Mouse (Mus musculus) hindbrain, postnatal 0 days (tissue): ENCODE data around the gene Pip5k1b. TPM values are rescaled to one million over a fixed set of nuclear protein-coding genes. Genes with fewer than 3 reads are reported as not detected.

Experiments
- ATAC-seq: fragments of 200-750 bp; cut with Nextera tagmentation; 2 replicates; pipeline ENCODE4 v1.8.0; 2017; ENCODE audit warnings: mild to moderate bottlenecking, moderate TSS enrichment, moderate library complexity
- DNase-seq: peaks from one replicate; pipeline ENCODE4 v3.0.0-alpha.2; 2015; ENCODE audit warnings: low spot score
- H3K27ac ChIP-seq: fragments of 300-500 bp; sonication (generic); 2 replicates; pipeline ENCODE4 v1.5.1; 2014; ENCODE audit warnings: mild to moderate bottlenecking
- H3K27me3 ChIP-seq: fragments of 300-500 bp; sonication (generic); 2 replicates; pipeline ENCODE4 v1.6.1; 2014; ENCODE audit warnings: low read length, mixed read lengths; ENCODE audit not compliant: insufficient read depth
- H3K36me3 ChIP-seq: fragments of 300-500 bp; sonication (generic); 2 replicates; pipeline ENCODE4 v1.6.1; 2014; ENCODE audit warnings: low read length, mixed read lengths; ENCODE audit not compliant: insufficient read depth
- H3K4me1 ChIP-seq: fragments of 300-500 bp; sonication (generic); 2 replicates; pipeline ENCODE4 v1.6.1; 2014; ENCODE audit warnings: antibody characterized with exemption, low read length, mixed read lengths; ENCODE audit not compliant: insufficient read depth
- H3K4me2 ChIP-seq: fragments of 300-500 bp; sonication (generic); 2 replicates; pipeline ENCODE4 v1.6.1; 2014; ENCODE audit warnings: low read depth, mild to moderate bottlenecking, low read length, moderate library complexity, mixed read lengths
- H3K4me3 ChIP-seq: fragments of 300-500 bp; sonication (generic); 2 replicates; pipeline ENCODE4 v1.5.1; 2014; ENCODE audit warnings: low read length
- H3K9ac ChIP-seq: fragments of 300-500 bp; sonication (generic); replicated peaks from 2 replicates; pipeline ENCODE4 v1.6.1; 2014; ENCODE audit warnings: mild to moderate bottlenecking, low read length, moderate library complexity, mixed read lengths
- H3K9me3 ChIP-seq: fragments of 300-500 bp; sonication (generic); 2 replicates; pipeline ENCODE4 v1.6.1; 2016; ENCODE audit warnings: low read length, mixed read lengths
- CTCF ChIP-seq: IDR thresholded peaks from 2 replicates; pipeline ENCODE4 v1.5.1; 2016; ENCODE audit warnings: antibody characterized with exemption, control low read depth, low read depth
- WGBS: fragments of 180-500 bp; shearing (Covaris S2); extraction: QIAGEN DNeasy Blood & Tissue Kit; methylation state at CpG from one replicate; pipeline ENCODE4 v1.1.7; 2014; 5-methylcytosine and 5-hydroxymethylcytosine counted together
- polyA plus RNA-seq: library from polyadenylated mRNA; unstranded; fragments of >200 nt; fragmentation: Nextera tagmentation; extraction: Ambion mirVana; gene quantifications from 2 replicates; pipeline ENCODE4 v1.2.1, GENCODE M21; 2015
- total RNA-seq: library from RNA; depleted of rRNA; stranded (reverse); fragments of >200 nt; gene quantifications from 2 replicates; pipeline ENCODE4 v1.2.3, GENCODE M21; 2014

The Pip5k1b gene
- total and polyA plus RNA-seq, 2 experiments from 2014 or later = 2.0 to 2.2 TPM

DNA sequence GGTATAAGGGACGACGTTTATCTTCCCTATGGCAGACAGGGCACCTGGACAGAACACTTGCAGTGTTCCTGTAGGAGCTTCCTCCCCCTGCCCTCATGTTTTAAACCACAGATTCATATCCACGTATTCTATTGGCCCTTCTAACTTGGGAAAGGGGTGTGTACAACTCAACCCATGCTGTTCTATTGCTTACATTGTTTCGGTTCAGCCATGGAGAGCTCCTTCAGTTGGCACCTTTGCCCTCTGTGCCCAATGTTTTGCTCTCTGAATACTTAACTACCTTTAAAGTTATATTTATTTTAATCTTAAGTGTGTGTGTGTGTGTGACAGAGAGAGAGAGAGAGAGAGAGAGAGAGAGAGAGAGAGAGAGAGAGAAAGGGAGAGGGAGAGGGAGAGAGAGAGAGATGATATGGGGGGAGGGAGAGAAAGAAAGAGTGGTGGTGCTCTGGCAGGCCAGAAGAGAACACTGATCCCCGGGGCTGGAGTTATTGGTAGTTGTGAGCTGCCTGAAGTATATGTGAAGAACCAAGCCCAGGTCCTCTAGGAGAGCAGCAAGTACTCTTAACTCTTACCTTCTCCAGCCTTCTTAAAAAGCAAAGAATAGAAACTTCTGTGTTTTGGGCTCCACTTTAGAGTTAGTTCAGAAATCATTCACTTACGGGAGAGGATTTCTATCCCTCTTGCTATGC lies 234.3 kb downstream of the Pip5k1b start:
- WGBS = 90% methylated on average over 6 of the region's 6 CpGs
- 0 out of 2 replicates have a peak, but pooled peaks cover 7% of the 10 kb centered on the region for H3K4me1 ChIP-seq

GRCm38 (mm10) chr19:24318172-24318571 lies 237.5 kb downstream of the Pip5k1b start:
- WGBS = 75% methylated on average over 10 of the region's 10 CpGs
- H3K4me1 ChIP-seq = 0 out of 2 replicates have a peak, but pooled peaks cover 4% of the 10 kb centered on the region
- H3K27me3 ChIP-seq = no peaks in the 10 kb centered on the region
- no peak for TF ChIP-seq CTCF
- no peak overlapping the region for H3K4me3 ChIP-seq
- no peaks in the 10 kb centered on the region for H3K9me3 ChIP-seq
- no peak for ATAC-seq
- no peaks in the 10 kb centered on the region for H3K36me3 ChIP-seq
- no peak overlapping the region for H3K27ac ChIP-seq
- H3K4me2 ChIP-seq = no peak overlapping the region
- no peak overlapping the region for H3K9ac ChIP-seq
- DNase-seq = no peak

More for the DNA sequence above, 234.3 kb downstream of the Pip5k1b start:
- DNase-seq (no peak), ATAC-seq (no peak)
- H3K4me2 ChIP-seq = no peak overlapping the region
- no peak overlapping the region for H3K27ac ChIP-seq
- H3K36me3 ChIP-seq = no peaks in the 10 kb centered on the region
- no peak for TF ChIP-seq CTCF
- H3K27me3 ChIP-seq = no peaks in the 10 kb centered on the region
- H3K9ac ChIP-seq = no peak overlapping the region
- H3K9me3 ChIP-seq = no peaks in the 10 kb centered on the region
- H3K4me3 ChIP-seq = no peak overlapping the region

DNA sequence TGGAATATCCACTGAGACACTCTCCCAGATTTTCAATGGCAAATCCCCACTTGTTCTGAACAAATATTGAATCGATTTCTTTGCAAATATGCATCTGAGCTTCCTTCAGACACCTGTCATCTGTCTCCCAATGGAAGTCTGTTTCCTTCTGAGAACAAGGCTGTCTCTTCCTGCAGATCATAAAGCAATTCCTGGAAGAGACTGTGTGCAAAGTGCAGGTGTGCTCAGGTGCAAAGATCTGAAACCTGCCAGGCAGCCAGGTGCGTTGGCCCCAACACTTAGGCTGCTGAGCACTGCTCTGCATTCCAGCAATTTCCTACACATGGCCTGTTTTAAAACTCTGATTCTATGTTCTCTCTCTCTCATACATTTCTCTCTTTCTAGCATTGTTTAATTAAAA lies 237.9 kb downstream of the Pip5k1b start:
- no peak overlapping the region for H3K27ac ChIP-seq
- DNase-seq (no peak), ATAC-seq (no peak)
- TF ChIP-seq CTCF = no peak
- H3K4me1 ChIP-seq = 0 out of 2 replicates have a peak, but pooled peaks cover 4% of the 10 kb centered on the region
- H3K4me3 ChIP-seq = no peak overlapping the region
- WGBS = 82% methylated on average over 2 of the region's 2 CpGs
- no peaks in the 10 kb centered on the region for H3K9me3 ChIP-seq
- H3K9ac ChIP-seq = no peak overlapping the region
- H3K4me2 ChIP-seq = no peak overlapping the region
- H3K27me3 ChIP-seq = no peaks in the 10 kb centered on the region
- H3K36me3 ChIP-seq = no peaks in the 10 kb centered on the region

DNA sequence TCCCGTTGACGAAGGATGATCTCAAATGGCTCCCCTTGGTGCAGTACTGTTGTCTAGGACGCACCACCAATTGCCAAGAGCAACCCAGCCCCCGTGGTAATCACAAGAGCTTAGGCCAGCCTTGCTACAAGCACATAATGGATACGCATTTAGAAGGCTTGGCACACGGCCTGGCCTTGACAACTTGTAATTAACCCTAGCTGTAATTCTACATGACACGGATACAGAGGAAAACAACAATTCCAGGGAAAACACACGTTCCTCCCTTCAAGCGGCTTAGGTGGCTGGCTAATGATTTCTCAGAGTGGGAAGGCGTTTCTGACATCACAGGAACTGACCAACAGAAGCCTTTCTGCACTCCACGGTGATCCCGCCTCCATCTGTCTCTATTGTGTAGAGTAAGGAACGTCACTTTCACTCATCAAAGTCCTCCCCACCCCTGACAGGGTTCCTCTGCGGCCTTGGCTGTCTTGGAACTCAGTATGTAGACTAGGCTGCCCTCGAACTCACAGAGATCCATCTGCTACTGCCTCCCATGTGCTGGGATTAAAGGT lies 238.6 kb downstream of the Pip5k1b start:
- no peak for TF ChIP-seq CTCF
- peak; percentile 82 for ATAC-seq
- no peaks in the 10 kb centered on the region for H3K27me3 ChIP-seq
- H3K9me3 ChIP-seq = no peaks in the 10 kb centered on the region
- peak; percentile 75 for DNase-seq
- 33% methylated on average over 15 of the region's 15 CpGs for WGBS
- H3K4me2 ChIP-seq = peak overlapping the region; percentile 3; the same call in 1 of the 2 replicates
- H3K4me3 ChIP-seq = no peak overlapping the region
- no peaks in the 10 kb centered on the region for H3K36me3 ChIP-seq
- no peak overlapping the region for H3K27ac ChIP-seq
- 0 out of 2 replicates have a peak, but pooled peaks cover 4% of the 10 kb centered on the region for H3K4me1 ChIP-seq
- no peak overlapping the region for H3K9ac ChIP-seq

DNA sequence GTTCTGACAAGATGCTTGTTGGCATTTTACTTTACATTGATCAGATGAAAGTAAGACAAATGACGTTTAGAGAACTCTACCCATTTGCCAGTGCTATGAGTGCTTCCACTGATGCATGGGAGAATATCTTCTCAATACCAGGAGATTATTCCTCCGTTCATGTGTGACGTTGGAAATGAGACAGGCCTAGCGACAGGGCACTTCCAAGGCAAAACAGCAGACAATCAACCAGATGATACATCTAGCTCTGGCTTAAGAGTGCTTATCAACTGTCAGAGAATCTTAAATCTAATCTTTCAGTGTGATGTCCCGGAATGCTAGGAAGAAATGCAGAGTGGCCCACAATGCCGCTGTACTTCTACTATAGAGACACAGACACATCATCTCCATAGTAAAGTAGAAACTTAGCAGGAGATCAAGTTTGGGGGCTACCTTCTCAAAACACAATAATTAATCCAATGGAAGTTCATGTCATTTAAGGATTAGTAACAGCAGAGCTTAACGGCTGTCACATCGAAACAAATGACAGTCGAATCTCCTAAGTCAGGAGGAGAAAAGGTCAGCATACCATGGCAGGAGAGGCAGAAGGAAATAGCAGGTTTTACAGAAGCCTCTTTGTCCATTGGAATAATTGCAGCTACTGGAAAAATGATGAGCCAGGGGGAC lies 239.5 kb downstream of the Pip5k1b start:
- H3K4me1 ChIP-seq = 0 out of 2 replicates have a peak, but pooled peaks cover 4% of the 10 kb centered on the region
- no peak overlapping the region for H3K9ac ChIP-seq
- H3K27me3 ChIP-seq = no peaks in the 10 kb centered on the region
- DNase-seq = no peak
- 71% methylated on average over 9 of the region's 9 CpGs for WGBS
- H3K27ac ChIP-seq = no peak overlapping the region
- no peaks in the 10 kb centered on the region for H3K9me3 ChIP-seq
- no peak for TF ChIP-seq CTCF
- no peak overlapping the region for H3K4me2 ChIP-seq
- no peak overlapping the region for H3K4me3 ChIP-seq
- no peak for ATAC-seq
- no peaks in the 10 kb centered on the region for H3K36me3 ChIP-seq

GRCm38 (mm10) chr19:24315234-24315633 lies 240.4 kb downstream of the Pip5k1b start:
- 82% methylated on average over 4 of the region's 4 CpGs for WGBS

More at GRCm38 (mm10) chr19:24315234-24315633, 240.4 kb downstream of the Pip5k1b start:
- Histone ChIP-seq H3K4me3 (no peak overlapping the region), H3K9me3 (no peaks in the 10 kb centered on the region), H3K36me3 (no peaks in the 10 kb centered on the region), H3K4me2 (no peak overlapping the region), H3K27ac (no peak overlapping the region), H3K9ac (no peak overlapping the region), H3K4me1 (0 out of 2 replicates have a peak, but pooled peaks cover 4% of the 10 kb centered on the region), H3K27me3 (no peaks in the 10 kb centered on the region)
- TF ChIP-seq CTCF = no peak
- DNase-seq (no peak), ATAC-seq (no peak)
